Mouse (Mus musculus) midbrain, postnatal 0 days (tissue): Measurements from ENCODE around the gene Gna15. TPM values are rescaled to one million over a fixed set of nuclear protein-coding genes. Genes with fewer than 3 reads are reported as not detected.
A peak's percentile ranks its signal among the peaks of the same experiment; 100 is the strongest.

Experiments used
- ATAC-seq: fragments of 200-750 bp; cut with Nextera tagmentation; 2 replicates; pipeline ENCODE4 v1.8.0; 2017; ENCODE audit warnings: moderate number of reproducible peaks, mild to moderate bottlenecking, moderate TSS enrichment, moderate library complexity; ENCODE audit not compliant: low FRiP score
- DNase-seq: peaks from one replicate; pipeline ENCODE4 v3.0.0-alpha.2; 2015; ENCODE audit warnings: low spot score
- H3K27ac ChIP-seq: fragments of 300-500 bp; sonication (generic); 2 replicates; pipeline ENCODE4 v1.5.1; 2014; ENCODE audit warnings: low read depth, mild to moderate bottlenecking, low read length, mixed read lengths
- H3K27me3 ChIP-seq: fragments of 300-500 bp; sonication (generic); 2 replicates; pipeline ENCODE4 v1.6.1; 2014; ENCODE audit warnings: low read length, control low read depth, mixed read lengths; ENCODE audit not compliant: insufficient read depth
- H3K36me3 ChIP-seq: fragments of 300-500 bp; sonication (generic); 2 replicates; pipeline ENCODE4 v1.6.1; 2014; ENCODE audit warnings: low read length, control low read depth, mixed read lengths; ENCODE audit not compliant: insufficient read depth
- H3K4me1 ChIP-seq: fragments of 300-500 bp; sonication (generic); 2 replicates; pipeline ENCODE4 v1.6.1; 2014; ENCODE audit warnings: mild to moderate bottlenecking, control low read depth, antibody characterized with exemption, low read length, mixed read lengths; ENCODE audit not compliant: insufficient read depth
- H3K4me2 ChIP-seq: fragments of 300-500 bp; sonication (generic); 2 replicates; pipeline ENCODE4 v1.6.1; 2014; ENCODE audit warnings: low read depth, mild to moderate bottlenecking, low read length, mixed read lengths; ENCODE audit not compliant: poor library complexity, severe bottlenecking
- H3K4me3 ChIP-seq: fragments of 300-500 bp; sonication (generic); 2 replicates; pipeline ENCODE4 v1.5.1; 2014; ENCODE audit warnings: low read depth, mild to moderate bottlenecking, low read length, moderate library complexity
- H3K9ac ChIP-seq: fragments of 300-500 bp; sonication (generic); replicated peaks from 2 replicates; pipeline ENCODE4 v1.6.1; 2014; ENCODE audit warnings: mild to moderate bottlenecking, low read length, moderate library complexity, mixed read lengths; ENCODE audit not compliant: poor library complexity, severe bottlenecking
- H3K9me3 ChIP-seq: fragments of 300-500 bp; sonication (generic); 2 replicates; pipeline ENCODE4 v1.6.1; 2016; ENCODE audit warnings: low read length, control low read depth
- CTCF ChIP-seq: IDR thresholded peaks from 2 replicates; pipeline ENCODE4 v1.5.1; 2016; ENCODE audit warnings: antibody characterized with exemption, mild to moderate bottlenecking
- WGBS: fragments of 180-500 bp; shearing (Covaris S2); extraction: QIAGEN DNeasy Blood & Tissue Kit; methylation state at CpG from one replicate; pipeline ENCODE4 v1.1.7; 2014; 5-methylcytosine and 5-hydroxymethylcytosine counted together
- polyA plus RNA-seq: library from polyadenylated mRNA; unstranded; fragments of >200 nt; fragmentation: Nextera tagmentation; extraction: Ambion mirVana; gene quantifications from 2 replicates; pipeline ENCODE4 v1.2.1, GENCODE M21; 2015
- total RNA-seq: library from RNA; depleted of rRNA; stranded (reverse); fragments of >200 nt; gene quantifications from 2 replicates; pipeline ENCODE4 v1.2.3, GENCODE M21; 2014

Gna15 gene
- total and polyA plus RNA-seq, 2 experiments from 2014 or later = 1.2 to 2.1 TPM

GRCm38 (mm10) chr10:81570238-81570800 lies 46.3 kb upstream of the Gna15 start:
- Histone ChIP-seq H3K27me3 (peaks cover 14% of the 10 kb centered on the region), H3K4me3 (peak overlapping the region; percentile 35), H3K9ac (peak overlapping the region; percentile 50; the same call in 1 of the 2 replicates), H3K4me1 (peaks cover 5% of the 10 kb centered on the region), H3K4me2 (peak overlapping the region; percentile 74), H3K27ac (peak overlapping the region; percentile 71), H3K9me3 (no peaks in the 10 kb centered on the region), H3K36me3 (peaks cover 16% of the 10 kb centered on the region)
- WGBS = 4% methylated on average over 8 of the region's 11 CpGs
- no peak for TF ChIP-seq CTCF
- DNase-seq (peak; percentile 60), ATAC-seq (no peak)

DNA sequence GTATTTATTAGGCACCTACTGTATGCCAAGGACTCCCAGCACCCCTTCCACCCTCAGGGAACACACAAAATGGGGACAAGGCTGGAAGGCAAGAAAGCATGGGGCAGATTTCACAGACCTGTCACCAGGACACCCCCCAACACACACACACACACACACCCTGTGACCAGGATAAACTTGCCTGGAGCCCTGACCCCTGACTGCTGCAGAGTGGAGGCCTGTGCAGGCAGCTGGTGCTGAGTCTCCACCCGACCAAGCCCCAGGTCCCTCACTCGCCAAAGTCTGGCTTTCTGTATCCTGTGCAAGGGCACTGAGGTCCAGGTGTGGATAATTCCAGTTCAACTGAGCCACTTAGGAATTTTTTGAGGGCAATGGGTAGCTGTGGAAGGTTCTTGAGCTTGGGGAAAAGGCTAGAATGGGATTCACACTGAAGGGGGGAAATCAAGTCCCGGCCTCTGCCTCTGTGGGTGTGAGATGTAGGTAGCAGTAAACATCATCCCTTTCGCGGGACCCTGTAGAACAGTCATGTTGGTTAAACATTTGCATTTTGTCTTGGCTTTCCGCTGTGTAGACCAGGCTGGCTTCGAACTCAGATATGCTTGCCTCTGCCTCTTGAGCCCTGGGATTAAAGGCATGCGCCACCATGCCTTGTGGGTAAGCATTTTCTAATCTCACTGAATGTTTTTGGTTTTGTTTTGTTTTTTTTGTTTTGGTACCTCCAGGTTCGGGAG lies 45.6 kb upstream of the Gna15 start:
- DNase-seq (no peak), ATAC-seq (no peak)
- 43% methylated on average over 9 of the region's 9 CpGs for WGBS
- Histone ChIP-seq H3K4me3 (no peak overlapping the region), H3K36me3 (peaks cover 21% of the 10 kb centered on the region), H3K4me2 (no peak overlapping the region), H3K9ac (no peak overlapping the region), H3K27ac (no peak overlapping the region), H3K27me3 (peaks cover 14% of the 10 kb centered on the region), H3K4me1 (peaks cover 5% of the 10 kb centered on the region), H3K9me3 (no peaks in the 10 kb centered on the region)
- no peak for TF ChIP-seq CTCF

DNA sequence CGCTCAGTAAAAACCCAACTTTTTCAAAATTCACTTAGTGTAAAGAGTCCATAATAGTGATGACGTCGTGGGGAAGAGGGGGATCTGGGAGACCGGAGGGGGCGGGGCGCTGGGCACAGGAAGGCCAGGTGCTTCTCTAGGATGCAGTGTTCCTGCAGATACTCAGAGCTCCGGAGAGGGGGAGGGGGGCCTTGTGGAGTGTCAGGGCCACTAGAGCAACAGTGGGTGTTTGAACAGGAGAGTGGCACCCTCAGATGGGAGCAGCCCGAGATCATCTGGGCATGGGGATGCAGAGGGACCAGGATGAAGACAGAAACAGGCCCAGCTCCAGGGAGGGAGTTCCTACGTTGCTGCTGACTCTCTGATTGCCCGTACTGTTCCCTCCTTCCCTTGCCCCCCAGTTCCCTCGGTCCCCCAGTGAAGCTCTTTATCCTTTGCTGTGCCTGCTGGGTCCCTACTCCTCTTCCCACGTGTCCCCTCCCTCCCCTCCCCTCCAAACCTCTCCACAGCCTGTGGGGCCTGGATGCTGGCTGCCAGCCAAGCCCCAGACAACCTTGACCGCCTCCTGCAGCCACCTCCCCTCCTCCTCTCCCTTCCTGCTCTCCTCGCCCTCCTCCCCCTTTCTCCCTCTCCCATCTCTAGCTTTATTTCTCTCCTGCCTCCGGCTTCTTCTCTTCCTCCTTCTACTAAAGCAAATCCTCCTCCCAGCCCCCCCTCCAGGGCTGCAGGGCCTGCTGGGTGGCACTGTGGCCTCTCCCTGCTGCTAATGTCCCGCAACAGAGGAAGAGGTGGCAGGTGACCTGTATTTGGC lies 44.6 kb upstream of the Gna15 start:
- peaks cover 5% of the 10 kb centered on the region for H3K4me1 ChIP-seq
- no peaks in the 10 kb centered on the region for H3K9me3 ChIP-seq
- 14% methylated on average over 15 of the region's 16 CpGs for WGBS
- no peak for ATAC-seq
- H3K27ac ChIP-seq = peak overlapping the region; percentile 18; the same call in 1 of the 2 replicates
- peak; percentile 73 for DNase-seq
- peaks cover 27% of the 10 kb centered on the region for H3K36me3 ChIP-seq
- H3K27me3 ChIP-seq = peaks cover 14% of the 10 kb centered on the region
- TF ChIP-seq CTCF = no peak
- H3K4me2 ChIP-seq = no peak overlapping the region
- H3K4me3 ChIP-seq = no peak overlapping the region
- H3K9ac ChIP-seq = peak overlapping the region; percentile 19; the same call in 1 of the 2 replicates

- ATAC-seq (no peak), DNase-seq (no peak)
- WGBS = 35% methylated on average over 18 of the region's 20 CpGs
- Histone ChIP-seq H3K36me3 (peaks cover 27% of the 10 kb centered on the region), H3K4me1 (peaks cover 6% of the 10 kb centered on the region; the same call in 1 of the 2 replicates), H3K9ac (no peak overlapping the region), H3K4me3 (no peak overlapping the region), H3K4me2 (no peak overlapping the region), H3K27me3 (0 out of 2 replicates have a peak, but pooled peaks cover 3% of the 10 kb centered on the region), H3K9me3 (no peaks in the 10 kb centered on the region), H3K27ac (no peak overlapping the region)
- no peak for TF ChIP-seq CTCF
Observed at GRCm38 (mm10) chr10:81565257-81566228, 41.5 kb upstream of the Gna15 start.

GRCm38 (mm10) chr10:81564734-81565133 lies 40.7 kb upstream of the Gna15 start:
- H3K27me3 ChIP-seq = 0 out of 2 replicates have a peak, but pooled peaks cover 3% of the 10 kb centered on the region
- H3K36me3 ChIP-seq = peaks cover 27% of the 10 kb centered on the region
- 47% methylated on average over 9 of the region's 10 CpGs for WGBS
- no peak overlapping the region for H3K27ac ChIP-seq
- ATAC-seq (no peak), DNase-seq (peak; percentile 46)
- no peak overlapping the region for H3K9ac ChIP-seq
- peaks cover 6% of the 10 kb centered on the region; the same call in 1 of the 2 replicates for H3K4me1 ChIP-seq
- peak; percentile 72 for TF ChIP-seq CTCF
- no peak overlapping the region for H3K4me2 ChIP-seq
- H3K9me3 ChIP-seq = no peaks in the 10 kb centered on the region
- H3K4me3 ChIP-seq = no peak overlapping the region
